Mouse (Mus musculus) midbrain, embryonic 16.5 days (tissue): ENCODE data around the gene Npr3. TPM values are rescaled to one million over a fixed set of nuclear protein-coding genes. Genes with fewer than 3 reads are reported as not detected.

ENCODE experiments used
- ATAC-seq: fragments of 200-750 bp; cut with Nextera tagmentation; 2 replicates; pipeline ENCODE4 v1.8.0; 2017; ENCODE audit warnings: moderate TSS enrichment
- H3K27ac ChIP-seq: fragments of 300-500 bp; sonication (generic); 2 replicates; pipeline ENCODE4 v1.5.1; 2014; ENCODE audit warnings: mild to moderate bottlenecking, low read length, mixed read lengths
- H3K27me3 ChIP-seq: fragments of 300-500 bp; sonication (generic); 2 replicates; pipeline ENCODE4 v1.6.1; 2014; ENCODE audit warnings: low read depth, low read length, mixed read lengths; ENCODE audit not compliant: control insufficient read depth, insufficient read depth
- H3K36me3 ChIP-seq: fragments of 300-500 bp; sonication (generic); 2 replicates; pipeline ENCODE4 v1.6.1; 2014; ENCODE audit warnings: mild to moderate bottlenecking, low read length, moderate library complexity, mixed read lengths; ENCODE audit not compliant: control insufficient read depth, insufficient read depth
- H3K4me1 ChIP-seq: fragments of 300-500 bp; sonication (generic); 2 replicates; pipeline ENCODE4 v1.6.1; 2014; ENCODE audit warnings: mild to moderate bottlenecking, low read length, mixed read lengths; ENCODE audit not compliant: control insufficient read depth, insufficient read depth
- H3K4me2 ChIP-seq: fragments of 300-500 bp; sonication (generic); 2 replicates; pipeline ENCODE4 v1.6.1; 2014; ENCODE audit warnings: mild to moderate bottlenecking, low read length, mixed read lengths
- H3K4me3 ChIP-seq: fragments of 300-500 bp; sonication (generic); 2 replicates; pipeline ENCODE4 v1.5.1; 2014; ENCODE audit warnings: low read depth, mild to moderate bottlenecking, low read length, moderate library complexity, mixed read lengths
- H3K9ac ChIP-seq: fragments of 300-500 bp; sonication (generic); 2 replicates; pipeline ENCODE4 v1.6.1; 2014; ENCODE audit warnings: low read depth, low read length, mixed read lengths
- H3K9me3 ChIP-seq: fragments of 300-500 bp; sonication (generic); replicated peaks from 2 replicates; pipeline ENCODE4 v1.6.1; 2014; ENCODE audit warnings: mild to moderate bottlenecking, low read length, mixed read lengths; ENCODE audit not compliant: control insufficient read depth, poor library complexity, severe bottlenecking
- WGBS: fragments of 180-500 bp; shearing (Covaris S2); extraction: QIAGEN DNeasy Blood & Tissue Kit; methylation state at CpG from one replicate; pipeline ENCODE4 v1.1.7; 2014; 5-methylcytosine and 5-hydroxymethylcytosine counted together
- polyA plus RNA-seq: library from polyadenylated mRNA; unstranded; fragments of >200 nt; fragmentation: Nextera tagmentation; extraction: Ambion mirVana; gene quantifications from 2 replicates; pipeline ENCODE4 v1.2.1, GENCODE M21; 2015

Npr3 gene
- polyA plus RNA-seq, 1 experiment from 2014 or later: 0.78 TPM

DNA sequence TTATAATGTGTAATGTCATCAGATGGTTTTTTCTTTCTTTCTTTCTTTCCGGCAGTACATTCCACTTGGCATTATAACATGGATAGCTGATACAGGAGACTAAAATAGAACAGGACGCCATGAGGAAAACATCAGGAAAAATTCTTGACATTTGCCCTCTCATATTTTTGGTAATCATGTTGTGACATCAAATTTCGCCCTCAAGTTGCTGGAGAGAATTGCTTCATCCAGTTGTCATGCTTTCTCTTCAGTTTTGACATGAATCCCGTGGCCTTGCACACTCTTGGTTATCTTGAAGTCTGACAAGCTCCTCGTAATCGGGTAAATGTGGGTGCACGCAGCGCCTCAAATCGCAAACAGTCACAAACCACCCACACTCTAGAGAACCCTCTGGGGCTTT lies 7.0 kb upstream of the Npr3 start:
- Histone ChIP-seq H3K9me3 (no peaks in the 10 kb centered on the region), H3K4me1 (no peaks in the 10 kb centered on the region), H3K27me3 (0 out of 2 replicates have a peak, but pooled peaks cover under 1% of the 10 kb centered on the region), H3K4me2 (no peak overlapping the region), H3K27ac (no peak overlapping the region), H3K36me3 (no peaks in the 10 kb centered on the region), H3K4me3 (no peak overlapping the region), H3K9ac (no peak overlapping the region)
- no peak for ATAC-seq
- WGBS: 89% methylated on average over 9 of the region's 9 CpGs

DNA sequence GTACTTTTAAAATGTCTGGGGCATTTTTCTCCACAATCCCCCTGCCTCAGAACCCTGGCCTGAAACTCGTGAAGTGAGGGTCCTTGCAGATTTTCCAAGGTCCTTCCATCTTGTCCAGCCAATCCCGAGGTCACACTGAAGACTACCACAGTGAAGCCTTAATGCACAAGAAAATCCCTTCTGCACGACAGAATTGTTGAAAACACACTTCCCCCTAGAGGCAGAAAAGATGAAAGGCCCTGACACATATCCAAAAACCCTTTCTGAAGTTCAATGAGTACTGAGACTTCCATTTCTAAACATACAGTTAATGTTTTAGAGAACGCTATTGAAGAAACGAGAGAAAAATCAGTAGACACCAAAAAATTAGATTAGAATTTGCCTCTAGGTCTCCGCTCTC lies 2.8 kb upstream of the Npr3 start:
- H3K27me3 ChIP-seq: peaks cover 17% of the 10 kb centered on the region
- no peak overlapping the region for H3K4me2 ChIP-seq
- H3K4me1 ChIP-seq: peaks cover 24% of the 10 kb centered on the region
- no peak overlapping the region for H3K4me3 ChIP-seq
- ATAC-seq: no peak
- whole genome bisulfite sequencing: 42% methylated on average over 6 of the region's 6 CpGs
- no peaks in the 10 kb centered on the region for H3K9me3 ChIP-seq
- H3K36me3 ChIP-seq: no peaks in the 10 kb centered on the region
- H3K9ac ChIP-seq: no peak overlapping the region
- no peak overlapping the region for H3K27ac ChIP-seq

DNA sequence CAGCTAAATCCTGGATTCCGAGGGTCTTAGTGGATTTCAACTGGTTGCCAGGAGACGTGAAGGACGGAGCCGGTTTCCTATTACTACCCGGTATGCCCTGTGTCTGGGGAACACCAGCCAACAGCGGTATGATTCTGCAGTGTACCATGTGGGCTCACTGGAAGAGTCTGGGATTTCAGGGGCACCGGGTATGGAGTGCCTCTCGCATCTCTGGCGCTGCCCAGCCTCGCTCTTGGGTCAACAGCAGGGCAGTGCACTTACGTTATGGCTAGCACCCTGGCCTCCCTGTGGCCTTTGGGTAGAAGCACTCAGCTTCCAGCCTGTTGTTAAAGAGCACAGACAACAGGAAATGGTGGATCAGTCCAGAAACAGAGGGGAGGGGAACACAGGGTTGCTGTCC lies 1.1 kb upstream of the Npr3 start:
- no peak overlapping the region for H3K27ac ChIP-seq
- H3K27me3 ChIP-seq: peaks cover 22% of the 10 kb centered on the region
- H3K9ac ChIP-seq: no peak overlapping the region
- WGBS: 5% methylated on average over 11 of the region's 11 CpGs
- ATAC-seq: no peak
- no peaks in the 10 kb centered on the region for H3K9me3 ChIP-seq
- H3K4me3 ChIP-seq: 0 out of 2 replicates have a peak overlapping the region, but pooled peaks have one; percentile 0
- peak overlapping the region; percentile 34 for H3K4me2 ChIP-seq
- no peaks in the 10 kb centered on the region for H3K36me3 ChIP-seq
- H3K4me1 ChIP-seq: peaks cover 38% of the 10 kb centered on the region

DNA sequence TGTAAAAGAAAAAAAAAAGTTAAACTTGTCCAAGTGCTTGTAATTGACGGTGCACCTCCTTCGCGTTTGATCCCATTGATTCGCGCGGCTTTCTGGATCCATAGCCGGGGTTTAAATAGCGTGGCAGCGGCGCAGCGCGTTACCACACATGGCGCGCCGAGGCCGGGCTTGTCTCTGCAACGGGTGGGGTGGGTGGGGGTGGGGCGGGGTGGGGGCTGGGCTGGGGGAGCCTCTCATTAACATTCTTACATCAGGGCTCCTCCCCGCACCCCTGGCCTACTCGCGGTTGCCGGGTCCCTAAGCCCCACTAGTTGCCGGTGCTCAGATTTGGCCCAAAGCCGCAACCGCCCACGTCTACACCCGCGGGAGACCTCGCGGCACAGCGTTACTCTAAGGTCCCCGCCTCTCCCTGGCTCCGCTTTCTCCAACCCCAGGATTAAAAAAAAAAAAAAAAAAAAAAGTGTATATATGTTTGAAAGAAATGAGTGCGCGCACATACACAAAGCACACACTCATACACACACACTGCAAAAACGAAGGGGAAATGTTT lies 991 bp downstream of the Npr3 start:
- 0% methylated on average over 36 of the region's 36 CpGs for WGBS
- Histone ChIP-seq H3K27ac (no peak overlapping the region), H3K9me3 (no peaks in the 10 kb centered on the region), H3K4me3 (peak overlapping the region; percentile 50), H3K4me1 (peaks cover 40% of the 10 kb centered on the region), H3K4me2 (peak overlapping the region; percentile 86), H3K27me3 (peaks cover 34% of the 10 kb centered on the region), H3K36me3 (no peaks in the 10 kb centered on the region), H3K9ac (no peak overlapping the region)
- ATAC-seq: peak; percentile 4; the same call in 1 of the 2 replicates

DNA sequence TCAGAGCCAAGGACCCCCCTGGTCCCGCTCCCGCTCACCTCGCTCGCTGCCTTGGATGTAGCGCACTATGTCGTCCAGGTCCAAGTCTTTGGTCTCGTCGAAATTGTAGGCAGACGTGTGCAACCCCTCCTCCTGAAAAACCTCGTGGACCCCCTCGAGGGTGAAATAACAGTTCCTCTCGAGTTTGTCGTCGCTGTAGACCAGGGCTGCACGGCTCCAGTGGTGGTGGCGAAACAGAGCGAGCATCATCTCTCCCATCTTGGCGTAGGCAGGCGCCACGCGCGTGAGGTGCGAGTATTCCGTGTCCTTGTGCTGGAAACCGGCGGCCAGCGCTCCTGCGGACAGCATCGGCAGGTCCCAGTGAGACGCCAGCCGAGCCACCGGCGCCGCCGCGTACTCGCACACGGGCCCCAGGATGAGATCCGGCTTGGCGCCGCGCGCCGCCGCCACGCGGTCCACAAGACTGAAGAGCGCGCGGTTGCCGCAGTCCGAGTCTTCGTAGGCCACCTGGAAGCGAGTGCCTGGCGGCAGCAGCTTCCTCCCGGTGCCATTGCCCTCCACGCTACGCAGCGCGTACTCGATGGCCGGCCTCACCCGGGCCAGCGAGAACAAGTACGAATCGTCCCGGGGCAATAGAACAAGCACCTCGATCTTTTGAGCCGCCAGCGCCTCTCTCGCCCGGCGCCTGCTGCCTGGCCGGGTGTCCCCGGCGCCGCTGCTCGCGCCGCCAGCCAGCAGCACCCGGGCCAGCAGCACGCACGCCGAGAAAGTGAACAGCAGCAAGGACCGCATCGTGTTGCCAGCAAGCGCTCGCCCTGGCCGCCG lies 2.0 kb downstream of the Npr3 start:
- under 1% methylated on average over 84 of the region's 90 CpGs for WGBS
- peaks cover 40% of the 10 kb centered on the region for H3K4me1 ChIP-seq
- peaks cover 37% of the 10 kb centered on the region for H3K27me3 ChIP-seq

DNA sequence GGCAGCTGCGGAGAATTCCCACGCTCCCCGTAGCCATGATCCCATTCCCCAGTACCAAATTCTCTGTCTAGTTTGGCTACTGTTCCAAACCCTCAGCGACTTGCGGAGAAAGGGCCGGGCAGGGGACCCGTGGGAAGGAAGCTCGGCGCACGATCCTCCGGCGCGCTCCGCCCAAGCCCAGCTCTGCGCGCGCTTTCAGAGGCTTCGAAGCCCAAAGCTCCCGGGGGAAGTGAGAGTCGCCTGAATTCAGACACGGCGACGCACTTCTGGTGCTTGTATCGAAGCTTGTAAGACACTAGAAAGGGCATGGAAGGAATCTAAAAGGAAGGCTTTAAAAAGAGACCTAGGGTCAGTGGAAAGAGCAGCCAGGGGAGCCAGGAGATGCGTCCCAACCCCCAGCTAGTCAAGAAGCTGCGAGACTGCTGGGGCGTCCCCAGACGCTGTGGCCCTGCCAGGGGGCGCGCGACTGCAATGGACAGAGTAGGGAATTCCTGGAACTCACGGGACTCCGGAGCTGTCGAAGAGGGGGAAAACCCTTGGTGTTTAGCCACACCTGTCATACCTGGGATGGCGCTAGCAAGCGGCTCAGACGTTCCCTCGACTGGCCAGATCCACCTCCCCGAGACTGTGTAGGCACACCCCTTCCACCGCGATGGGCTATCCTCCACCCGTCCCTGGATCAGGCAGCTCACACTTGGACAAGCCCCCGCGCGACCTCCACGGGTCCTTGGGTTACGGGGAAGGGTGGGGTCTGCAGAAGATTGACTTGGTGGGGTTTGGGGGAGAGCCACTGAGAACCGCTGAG lies 2.8 kb downstream of the Npr3 start:
- WGBS: under 1% methylated on average over 48 of the region's 48 CpGs
- Histone ChIP-seq H3K4me2 (peak overlapping the region; percentile 86), H3K27me3 (peaks cover 37% of the 10 kb centered on the region), H3K9ac (peak overlapping the region; percentile 47), H3K4me1 (peaks cover 40% of the 10 kb centered on the region), H3K4me3 (peak overlapping the region; percentile 50), H3K27ac (no peak overlapping the region), H3K9me3 (no peaks in the 10 kb centered on the region), H3K36me3 (no peaks in the 10 kb centered on the region)
- ATAC-seq: peak; percentile 53

More for the DNA sequence above, 2.0 kb downstream of the Npr3 start:
- Histone ChIP-seq H3K27ac (no peak overlapping the region), H3K36me3 (no peaks in the 10 kb centered on the region), H3K9me3 (no peaks in the 10 kb centered on the region), H3K4me3 (peak overlapping the region; percentile 50), H3K4me2 (peak overlapping the region; percentile 86), H3K9ac (peak overlapping the region; percentile 64)
- peak; percentile 65 for ATAC-seq

DNA sequence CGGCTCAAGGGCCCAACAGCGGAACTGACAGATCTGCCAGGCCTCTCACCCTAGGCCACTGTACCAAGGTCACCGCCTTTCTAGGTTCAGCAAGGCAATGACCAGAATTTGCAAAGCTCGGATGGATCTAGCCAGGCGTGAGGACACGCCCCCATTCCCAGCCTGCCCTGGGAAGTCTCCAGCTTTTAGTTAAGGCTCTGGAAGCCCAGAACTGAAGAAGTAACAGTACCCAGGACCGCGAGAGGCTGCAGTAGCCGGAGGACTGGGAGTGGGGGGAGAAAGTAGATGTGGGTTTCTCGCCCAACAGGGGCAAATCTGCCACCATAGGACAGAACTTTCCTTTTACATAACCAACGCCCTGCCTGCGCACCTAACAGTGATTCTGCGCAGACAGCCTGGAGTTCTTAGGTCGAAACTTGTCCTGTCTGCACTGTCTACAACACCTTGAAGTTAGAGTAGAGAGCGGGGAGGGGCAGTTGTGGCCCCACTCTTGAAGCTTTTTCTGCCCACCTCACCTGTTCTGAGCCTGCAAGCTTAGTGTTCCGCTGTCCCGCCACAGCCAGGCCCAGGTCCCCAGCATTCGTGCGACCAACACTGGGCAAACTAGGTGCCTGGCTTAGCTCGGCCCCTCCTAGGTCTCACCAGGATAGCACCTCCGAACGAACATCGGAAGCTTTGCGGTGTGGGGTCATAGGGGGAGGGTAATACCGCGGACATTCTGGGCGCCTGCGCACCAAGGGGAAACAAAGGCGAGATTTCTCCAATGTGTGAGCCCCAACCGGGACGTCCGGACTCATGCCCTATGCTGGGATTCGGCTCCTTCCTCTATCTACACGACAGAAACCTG lies 3.7 kb downstream of the Npr3 start:
- H3K4me2 ChIP-seq: peak overlapping the region; percentile 86
- peak overlapping the region; percentile 47 for H3K9ac ChIP-seq
- 4% methylated on average over 34 of the region's 34 CpGs for WGBS
- H3K4me1 ChIP-seq: peaks cover 40% of the 10 kb centered on the region
- no peaks in the 10 kb centered on the region for H3K9me3 ChIP-seq
- H3K4me3 ChIP-seq: peak overlapping the region; percentile 50
- H3K27ac ChIP-seq: no peak overlapping the region
- H3K36me3 ChIP-seq: no peaks in the 10 kb centered on the region
- peak; percentile 14; the same call in 1 of the 2 replicates for ATAC-seq
- peaks cover 33% of the 10 kb centered on the region for H3K27me3 ChIP-seq

DNA sequence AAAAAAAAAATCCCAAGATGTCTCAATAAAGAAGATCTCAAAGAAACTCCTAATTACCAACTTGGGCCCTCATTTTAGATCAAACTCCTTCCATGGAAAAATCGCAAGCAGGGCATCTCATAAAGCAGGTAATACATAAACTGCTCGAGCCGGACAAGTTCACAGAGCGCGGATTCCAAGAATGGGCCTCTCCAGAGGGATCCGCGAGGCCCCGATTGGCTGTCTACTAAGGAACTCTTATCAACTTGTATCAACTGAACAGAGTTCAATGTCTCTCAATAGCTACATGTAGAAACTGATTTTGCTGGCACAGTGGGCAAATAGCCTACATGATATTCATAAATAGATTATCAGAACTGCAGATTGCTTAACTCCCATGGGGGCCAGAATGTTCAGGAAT lies 9.5 kb downstream of the Npr3 start:
- H3K4me1 ChIP-seq: no peaks in the 10 kb centered on the region
- no peaks in the 10 kb centered on the region for H3K9me3 ChIP-seq
- peaks cover 12% of the 10 kb centered on the region for H3K27me3 ChIP-seq
- 93% methylated on average over 8 of the region's 8 CpGs for WGBS
- H3K36me3 ChIP-seq: no peaks in the 10 kb centered on the region
- no peak for ATAC-seq
- no peak overlapping the region for H3K27ac ChIP-seq
- no peak overlapping the region for H3K4me3 ChIP-seq
- H3K9ac ChIP-seq: no peak overlapping the region
- no peak overlapping the region for H3K4me2 ChIP-seq
